Mouse (Mus musculus): ENCODE measurements around the gene Pcdh9. TPM values are rescaled to one million over a fixed set of nuclear protein-coding genes. Genes with fewer than 3 reads are reported as not detected.

The Pcdh9 gene
- polyA plus RNA-seq, 1 experiment from 2014 or later: 141 TPM

DNA sequence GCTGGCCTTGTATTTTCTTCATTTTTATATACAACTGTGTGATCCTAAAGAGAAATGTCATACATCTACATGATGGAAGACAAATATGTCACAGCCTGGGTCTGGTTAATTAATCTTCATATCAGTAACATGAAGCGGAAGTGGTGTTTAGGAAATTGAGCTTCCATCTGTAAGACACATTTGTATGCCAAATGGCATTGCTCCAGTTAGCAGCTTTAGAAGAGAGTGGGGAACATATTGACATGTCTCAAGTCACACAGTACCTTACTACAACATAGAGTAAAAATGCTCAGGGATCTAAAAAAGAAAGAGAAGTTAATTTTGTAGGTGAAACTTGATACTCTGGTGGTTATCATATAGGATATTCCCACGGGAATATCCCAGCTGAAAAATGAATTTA lies 505.4 kb downstream of the Pcdh9 start:
- H3K4me1 ChIP-seq (replicated peaks; ENCODE audit: control insufficient read depth, insufficient read depth, low read length): peaks cover 9% of the 10 kb centered on the region
- no peak overlapping the region for H3K4me3 ChIP-seq (replicated peaks; ENCODE audit: low read length)
- H3K36me3 ChIP-seq (ENCODE audit: control insufficient read depth, insufficient read depth): no peaks in the 10 kb centered on the region
- H3K9me3 ChIP-seq (ENCODE audit: control insufficient read depth, low read length): no peaks in the 10 kb centered on the region
- no peak overlapping the region for H3K4me2 ChIP-seq (ENCODE audit: low read length)
- no peaks in the 10 kb centered on the region for H3K27me3 ChIP-seq (replicated peaks; ENCODE audit: control insufficient read depth, insufficient read depth, low read length)
- H3K27ac ChIP-seq (ENCODE audit: low read length): no peak overlapping the region
- peak; percentile 75 for ATAC-seq
- no peak overlapping the region for H3K9ac ChIP-seq (replicated peaks; ENCODE audit: low read depth, low read length)
- 60% methylated on average over 2 of the region's 2 CpGs for WGBS

DNA sequence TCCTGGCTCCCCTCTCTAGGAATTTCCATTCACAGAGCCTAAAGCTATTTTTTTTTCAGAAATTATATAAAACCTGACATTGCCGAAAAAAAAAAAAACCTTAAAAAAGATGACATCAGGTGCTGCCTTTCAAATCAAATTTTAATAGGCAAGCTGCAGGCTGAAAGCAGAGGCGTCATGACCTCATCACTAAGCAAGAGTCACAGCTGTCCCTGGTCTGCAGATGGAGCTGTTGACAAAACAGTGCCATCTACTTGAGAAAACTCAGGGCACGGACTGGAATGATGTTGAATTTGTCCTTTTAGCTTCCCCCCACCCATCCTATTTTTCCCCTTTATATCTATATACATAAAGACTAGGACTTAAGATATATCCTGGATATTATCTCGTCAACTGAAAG lies 509.3 kb downstream of the Pcdh9 start:
- H3K27me3 ChIP-seq (replicated peaks; ENCODE audit: control insufficient read depth, insufficient read depth, low read length): no peaks in the 10 kb centered on the region
- H3K4me3 ChIP-seq (replicated peaks; ENCODE audit: low read length): no peak overlapping the region
- no peak overlapping the region for H3K27ac ChIP-seq (ENCODE audit: low read length)
- no peaks in the 10 kb centered on the region for H3K9me3 ChIP-seq (ENCODE audit: control insufficient read depth, low read length)
- 27% methylated on average over 4 of the region's 4 CpGs for WGBS
- no peak overlapping the region for H3K4me2 ChIP-seq (ENCODE audit: low read length)
- peak; percentile 73 for ATAC-seq
- H3K4me1 ChIP-seq (replicated peaks; ENCODE audit: control insufficient read depth, insufficient read depth, low read length): peaks cover 9% of the 10 kb centered on the region
- no peak overlapping the region for H3K9ac ChIP-seq (replicated peaks; ENCODE audit: low read depth, low read length)
- H3K36me3 ChIP-seq (ENCODE audit: control insufficient read depth, insufficient read depth): no peaks in the 10 kb centered on the region

DNA sequence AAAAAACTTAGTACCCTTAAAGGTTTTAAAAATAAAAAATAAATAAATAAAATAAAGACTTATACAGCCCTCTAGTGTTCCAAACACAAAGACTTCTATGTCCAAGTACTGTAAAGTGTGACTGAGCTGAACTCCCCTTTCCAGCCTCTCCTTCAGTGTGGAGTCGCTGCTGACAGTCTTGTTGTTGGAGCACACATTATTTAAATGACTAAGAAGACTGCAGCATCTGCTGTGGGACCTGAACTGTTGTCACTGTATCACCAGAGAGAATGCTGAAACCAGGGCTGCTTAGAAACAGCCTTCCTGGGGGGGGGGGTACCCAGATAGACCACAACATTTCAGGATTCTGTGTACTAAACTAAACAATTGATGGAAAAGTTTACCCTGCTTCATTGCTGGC lies 509.7 kb downstream of the Pcdh9 start:
- Histone ChIP-seq H3K9ac (replicated peaks; ENCODE audit: low read depth, low read length) (no peak overlapping the region), H3K4me1 (replicated peaks; ENCODE audit: control insufficient read depth, insufficient read depth, low read length) (peaks cover 9% of the 10 kb centered on the region), H3K36me3 (ENCODE audit: control insufficient read depth, insufficient read depth) (no peaks in the 10 kb centered on the region), H3K4me3 (replicated peaks; ENCODE audit: low read length) (no peak overlapping the region), H3K27me3 (replicated peaks; ENCODE audit: control insufficient read depth, insufficient read depth, low read length) (no peaks in the 10 kb centered on the region), H3K9me3 (ENCODE audit: control insufficient read depth, low read length) (no peaks in the 10 kb centered on the region), H3K4me2 (ENCODE audit: low read length) (no peak overlapping the region), H3K27ac (ENCODE audit: low read length) (no peak overlapping the region)
- peak; percentile 76 for ATAC-seq
- WGBS: 17% methylated on average over 1 of the region's 1 CpGs

DNA sequence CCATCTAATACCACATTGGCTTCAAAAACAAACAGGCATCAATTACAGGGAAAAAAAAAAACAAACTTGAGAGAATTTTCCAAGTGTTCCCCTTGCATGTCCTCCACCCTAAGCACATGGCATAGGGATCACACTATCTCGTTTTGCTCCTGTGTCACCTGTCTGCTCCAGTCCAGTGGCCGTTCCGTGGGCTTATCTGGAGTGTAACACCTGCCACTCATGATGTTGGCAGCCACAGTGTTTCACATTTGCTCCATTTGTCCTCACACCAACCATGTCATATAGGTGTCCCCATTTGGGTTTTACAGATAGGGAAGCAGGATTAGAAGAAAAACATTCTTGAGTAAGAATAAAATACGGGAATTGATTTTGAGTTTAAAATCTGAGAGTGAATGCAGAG lies 514.3 kb downstream of the Pcdh9 start:
- WGBS: 88% methylated on average over 4 of the region's 4 CpGs
- Histone ChIP-seq H3K27me3 (replicated peaks; ENCODE audit: control insufficient read depth, insufficient read depth, low read length) (no peaks in the 10 kb centered on the region), H3K4me2 (ENCODE audit: low read length) (no peak overlapping the region), H3K36me3 (ENCODE audit: control insufficient read depth, insufficient read depth) (no peaks in the 10 kb centered on the region), H3K4me1 (replicated peaks; ENCODE audit: control insufficient read depth, insufficient read depth, low read length) (peaks cover 5% of the 10 kb centered on the region), H3K9ac (replicated peaks; ENCODE audit: low read depth, low read length) (no peak overlapping the region), H3K4me3 (replicated peaks; ENCODE audit: low read length) (no peak overlapping the region), H3K27ac (ENCODE audit: low read length) (no peak overlapping the region), H3K9me3 (ENCODE audit: control insufficient read depth, low read length) (no peaks in the 10 kb centered on the region)
- no peak for ATAC-seq

DNA sequence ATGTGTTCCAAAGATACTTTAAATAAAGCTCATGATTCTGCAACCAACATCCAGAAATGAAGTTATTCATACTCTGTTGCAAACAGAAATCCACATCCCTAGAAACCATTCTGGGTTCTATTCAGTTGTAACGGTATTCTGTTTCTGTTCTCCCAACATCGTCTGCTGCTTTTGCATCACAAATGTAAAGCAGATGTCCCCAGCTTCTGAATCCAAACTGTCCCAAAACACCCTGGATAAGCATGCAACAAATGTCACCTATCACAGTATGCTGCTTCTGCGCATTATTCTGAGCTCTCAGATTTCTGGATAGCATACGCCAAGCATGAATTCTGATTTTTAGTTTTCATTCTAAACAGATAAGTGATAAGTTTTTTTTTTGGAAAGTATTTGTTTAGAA lies 516.3 kb downstream of the Pcdh9 start:
- no peaks in the 10 kb centered on the region for H3K27me3 ChIP-seq (replicated peaks; ENCODE audit: control insufficient read depth, insufficient read depth, low read length)
- H3K9ac ChIP-seq (replicated peaks; ENCODE audit: low read depth, low read length): no peak overlapping the region
- H3K4me1 ChIP-seq (replicated peaks; ENCODE audit: control insufficient read depth, insufficient read depth, low read length): no peaks in the 10 kb centered on the region
- WGBS: 65% methylated on average over 4 of the region's 4 CpGs
- H3K4me3 ChIP-seq (replicated peaks; ENCODE audit: low read length): no peak overlapping the region
- no peak overlapping the region for H3K4me2 ChIP-seq (ENCODE audit: low read length)
- no peak overlapping the region for H3K27ac ChIP-seq (ENCODE audit: low read length)
- ATAC-seq: no peak
- no peaks in the 10 kb centered on the region for H3K36me3 ChIP-seq (ENCODE audit: control insufficient read depth, insufficient read depth)
- H3K9me3 ChIP-seq (ENCODE audit: control insufficient read depth, low read length): no peaks in the 10 kb centered on the region

DNA sequence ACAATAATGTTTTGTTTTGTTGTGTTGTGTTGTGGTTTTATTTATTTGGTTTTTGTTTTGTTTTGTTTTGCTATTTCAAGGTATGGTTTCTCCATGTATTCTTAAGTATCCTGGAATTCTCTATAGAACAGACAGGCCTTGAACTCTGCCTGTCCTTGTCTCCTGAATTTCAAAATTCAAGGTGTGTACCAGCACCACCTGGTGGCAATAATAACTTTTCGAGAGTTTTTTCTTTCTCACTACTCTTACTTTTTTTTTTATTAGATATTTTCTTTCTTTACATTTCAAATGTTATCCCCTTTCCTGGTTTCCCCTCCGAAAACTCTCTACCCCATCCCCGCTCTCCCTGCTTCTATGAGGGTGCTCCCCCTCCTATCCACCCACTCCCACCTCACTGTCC lies 536.3 kb downstream of the Pcdh9 start:
- Histone ChIP-seq H3K4me3 (replicated peaks; ENCODE audit: low read length) (no peak overlapping the region), H3K9ac (replicated peaks; ENCODE audit: low read depth, low read length) (no peak overlapping the region), H3K4me2 (ENCODE audit: low read length) (no peak overlapping the region), H3K27ac (ENCODE audit: low read length) (no peak overlapping the region), H3K4me1 (replicated peaks; ENCODE audit: control insufficient read depth, insufficient read depth, low read length) (peaks cover 2% of the 10 kb centered on the region; the same call in 1 of the 2 replicates), H3K9me3 (ENCODE audit: control insufficient read depth, low read length) (no peaks in the 10 kb centered on the region), H3K27me3 (replicated peaks; ENCODE audit: control insufficient read depth, insufficient read depth, low read length) (no peaks in the 10 kb centered on the region), H3K36me3 (ENCODE audit: control insufficient read depth, insufficient read depth) (no peaks in the 10 kb centered on the region)
- 91% methylated on average over 3 of the region's 3 CpGs for WGBS
- no peak for ATAC-seq

DNA sequence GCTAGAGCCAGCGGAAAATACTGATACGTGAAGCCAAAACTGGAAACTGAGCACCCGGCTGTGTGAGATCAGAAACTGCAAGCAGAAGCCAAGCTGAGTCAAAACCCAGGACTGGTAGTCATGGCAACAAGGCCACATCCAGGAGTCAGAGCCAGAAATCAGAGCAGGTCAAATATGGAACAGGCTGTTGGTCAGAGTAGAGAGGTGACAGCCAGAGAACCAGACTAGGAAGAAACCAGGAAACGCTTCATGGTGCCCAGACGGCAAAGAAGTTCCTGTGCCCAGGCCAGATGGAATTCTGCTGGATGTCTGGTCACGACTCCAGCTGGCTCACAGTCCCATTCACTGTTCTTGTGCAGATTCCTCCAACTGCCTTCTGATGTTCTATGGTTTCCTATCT lies 539.6 kb downstream of the Pcdh9 start:
- Histone ChIP-seq H3K27me3 (replicated peaks; ENCODE audit: control insufficient read depth, insufficient read depth, low read length) (no peaks in the 10 kb centered on the region), H3K36me3 (ENCODE audit: control insufficient read depth, insufficient read depth) (no peaks in the 10 kb centered on the region), H3K4me1 (replicated peaks; ENCODE audit: control insufficient read depth, insufficient read depth, low read length) (peaks cover 2% of the 10 kb centered on the region; the same call in 1 of the 2 replicates), H3K4me2 (ENCODE audit: low read length) (no peak overlapping the region), H3K27ac (ENCODE audit: low read length) (no peak overlapping the region), H3K4me3 (replicated peaks; ENCODE audit: low read length) (no peak overlapping the region), H3K9ac (replicated peaks; ENCODE audit: low read depth, low read length) (no peak overlapping the region), H3K9me3 (ENCODE audit: control insufficient read depth, low read length) (no peaks in the 10 kb centered on the region)
- ATAC-seq: no peak
- 44% methylated on average over 6 of the region's 6 CpGs for WGBS

DNA sequence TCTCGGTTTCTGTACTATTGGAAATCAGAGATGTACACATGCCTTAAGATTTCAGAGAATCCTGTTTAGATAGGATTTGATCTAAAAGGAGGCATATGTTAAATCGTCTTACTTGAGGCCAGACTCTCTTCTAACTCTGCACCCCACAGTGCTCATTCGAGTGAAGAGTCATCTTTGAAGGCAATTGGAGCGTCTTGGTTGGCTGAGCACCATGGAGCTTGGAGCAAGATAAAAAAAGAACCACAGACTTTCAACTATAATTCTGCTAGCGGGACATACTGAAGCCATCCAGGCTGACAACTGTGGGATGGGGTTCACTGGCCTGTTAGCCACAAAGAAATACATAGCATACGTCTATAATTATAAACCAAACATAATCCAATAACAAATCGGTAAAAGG lies 541.3 kb downstream of the Pcdh9 start:
- no peaks in the 10 kb centered on the region for H3K27me3 ChIP-seq (replicated peaks; ENCODE audit: control insufficient read depth, insufficient read depth, low read length)
- no peak overlapping the region for H3K27ac ChIP-seq (ENCODE audit: low read length)
- no peak overlapping the region for H3K4me2 ChIP-seq (ENCODE audit: low read length)
- no peaks in the 10 kb centered on the region for H3K36me3 ChIP-seq (ENCODE audit: control insufficient read depth, insufficient read depth)
- H3K9me3 ChIP-seq (ENCODE audit: control insufficient read depth, low read length): no peaks in the 10 kb centered on the region
- peaks cover 2% of the 10 kb centered on the region; the same call in 1 of the 2 replicates for H3K4me1 ChIP-seq (replicated peaks; ENCODE audit: control insufficient read depth, insufficient read depth, low read length)
- ATAC-seq: no peak
- WGBS: 42% methylated on average over 7 of the region's 7 CpGs
- no peak overlapping the region for H3K9ac ChIP-seq (replicated peaks; ENCODE audit: low read depth, low read length)
- H3K4me3 ChIP-seq (replicated peaks; ENCODE audit: low read length): no peak overlapping the region

DNA sequence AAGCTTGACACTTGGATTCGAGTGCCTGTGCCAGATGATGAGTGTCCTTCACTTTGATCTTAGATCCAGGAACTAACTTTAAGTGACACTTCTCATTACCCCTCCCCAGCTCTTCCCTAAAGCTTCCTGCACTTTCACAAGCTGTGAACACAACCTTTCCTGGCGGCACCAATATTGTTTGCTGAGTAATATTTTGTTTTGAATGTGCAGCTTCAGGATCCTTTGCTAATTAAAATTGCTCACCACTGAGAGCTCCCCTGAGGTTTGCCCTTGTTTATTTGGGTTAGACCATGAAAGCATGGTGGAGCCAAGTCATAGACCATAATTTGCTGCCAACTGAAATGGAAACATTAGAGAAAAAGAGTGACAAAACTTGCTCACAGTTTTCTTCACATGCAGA lies 543.4 kb downstream of the Pcdh9 start:
- ATAC-seq: no peak
- Histone ChIP-seq H3K27ac (ENCODE audit: low read length) (no peak overlapping the region), H3K27me3 (replicated peaks; ENCODE audit: control insufficient read depth, insufficient read depth, low read length) (no peaks in the 10 kb centered on the region), H3K4me2 (ENCODE audit: low read length) (no peak overlapping the region), H3K4me1 (replicated peaks; ENCODE audit: control insufficient read depth, insufficient read depth, low read length) (peaks cover 2% of the 10 kb centered on the region; the same call in 1 of the 2 replicates), H3K4me3 (replicated peaks; ENCODE audit: low read length) (no peak overlapping the region), H3K36me3 (ENCODE audit: control insufficient read depth, insufficient read depth) (no peaks in the 10 kb centered on the region), H3K9ac (replicated peaks; ENCODE audit: low read depth, low read length) (no peak overlapping the region), H3K9me3 (ENCODE audit: control insufficient read depth, low read length) (no peaks in the 10 kb centered on the region)
- WGBS: 16% methylated on average over 2 of the region's 2 CpGs

DNA sequence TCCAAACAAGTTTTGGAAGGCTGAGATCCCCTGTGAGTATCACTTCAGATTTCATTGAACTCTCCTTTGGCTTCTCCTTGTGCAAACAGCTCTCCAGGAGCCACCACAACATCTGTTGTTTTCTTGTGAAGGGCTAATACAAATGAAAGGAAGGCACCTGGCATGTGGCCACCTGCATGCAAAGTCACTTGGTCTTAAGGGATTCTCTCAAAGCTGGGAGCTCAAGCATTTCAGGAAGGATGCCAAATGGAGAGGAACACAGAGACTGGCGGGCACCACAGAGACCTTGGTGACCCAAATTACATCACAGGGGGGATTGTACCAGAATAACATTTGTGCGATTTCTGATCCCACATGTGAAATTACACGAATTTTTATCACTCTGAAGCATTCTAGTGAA lies 547.7 kb downstream of the Pcdh9 start:
- H3K9ac ChIP-seq (replicated peaks; ENCODE audit: low read depth, low read length): no peak overlapping the region
- H3K27ac ChIP-seq (ENCODE audit: low read length): no peak overlapping the region
- no peak for ATAC-seq
- no peaks in the 10 kb centered on the region for H3K36me3 ChIP-seq (ENCODE audit: control insufficient read depth, insufficient read depth)
- H3K4me2 ChIP-seq (ENCODE audit: low read length): no peak overlapping the region
- no peak overlapping the region for H3K4me3 ChIP-seq (replicated peaks; ENCODE audit: low read length)
- H3K4me1 ChIP-seq (replicated peaks; ENCODE audit: control insufficient read depth, insufficient read depth, low read length): no peaks in the 10 kb centered on the region
- H3K27me3 ChIP-seq (replicated peaks; ENCODE audit: control insufficient read depth, insufficient read depth, low read length): no peaks in the 10 kb centered on the region
- 62% methylated on average over 3 of the region's 3 CpGs for WGBS
- no peaks in the 10 kb centered on the region for H3K9me3 ChIP-seq (ENCODE audit: control insufficient read depth, low read length)
